Mouse (Mus musculus): ENCODE data around the gene Hspb1.

DNA sequence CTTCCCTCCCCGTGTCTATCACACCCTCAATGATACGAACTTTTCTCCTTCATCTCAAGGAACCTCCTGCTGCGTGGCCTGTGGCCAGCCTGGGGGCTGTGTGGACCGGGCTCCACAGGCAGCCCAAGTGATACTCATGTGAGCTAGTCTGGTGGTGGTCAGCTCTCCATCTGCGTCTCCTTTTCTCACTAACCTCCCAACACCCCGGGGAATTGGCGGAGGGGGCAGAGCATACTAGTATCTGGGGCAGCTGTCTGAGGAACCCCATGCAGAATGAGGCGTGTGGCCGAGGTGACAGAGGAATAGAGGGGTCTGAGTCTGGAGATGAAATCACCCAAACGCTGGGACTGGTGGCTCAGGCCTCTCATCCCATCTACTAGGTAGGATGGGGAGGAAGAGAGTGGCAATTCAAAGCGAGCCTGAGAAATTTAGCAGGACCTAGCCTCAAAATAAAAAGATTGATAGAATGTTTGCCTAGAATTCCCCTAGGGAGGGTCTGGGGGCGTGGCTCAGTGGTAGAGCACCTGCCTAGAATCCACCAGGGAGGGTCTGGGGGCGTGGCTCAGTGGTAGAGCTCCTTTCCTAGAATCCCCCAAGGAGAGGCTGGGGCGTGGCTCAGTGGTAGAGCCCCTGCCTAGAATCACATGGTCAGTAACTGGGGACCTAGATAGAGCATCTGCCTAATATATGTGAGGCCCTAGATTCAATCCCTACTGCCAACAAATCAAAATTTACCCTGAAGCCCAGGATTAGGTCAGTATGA, 17.9 kb upstream of the Hspb1 start:
- no peak for TF ChIP-seq GATA1 (IDR thresholded peaks at IDR 0.05; ENCODE audit: borderline replicate concordance, low read length)
- no peak for TF ChIP-seq FLI1 (IDR thresholded peaks at IDR 0.05; ENCODE audit: low read length)

Data from megakaryocyte, embryonic 14.5 days (primary cell).